Mouse (Mus musculus) midbrain, embryonic 10.5 days (tissue): ENCODE measurements around the gene C1qtnf1. TPM values are rescaled to one million over a fixed set of nuclear protein-coding genes. Genes with fewer than 3 reads are reported as not detected.

ENCODE experiments used
- DNase-seq: peaks from one replicate; pipeline ENCODE4 v3.0.0-alpha.2; 2017; ENCODE audit warnings: low spot score
- H3K27ac ChIP-seq: fragments of 300-500 bp; sonication (generic); replicated peaks from 2 replicates; pipeline ENCODE4 v1.5.1; 2016; ENCODE audit warnings: mild to moderate bottlenecking
- H3K27me3 ChIP-seq: fragments of 300-500 bp; sonication (generic); 2 replicates; pipeline ENCODE4 v1.6.1; 2016; ENCODE audit warnings: low read depth, mild to moderate bottlenecking; ENCODE audit not compliant: poor library complexity, severe bottlenecking
- H3K36me3 ChIP-seq: fragments of 300-500 bp; sonication (generic); 2 replicates; pipeline ENCODE4 v1.6.1; 2016; ENCODE audit warnings: mild to moderate bottlenecking, moderate library complexity
- H3K4me1 ChIP-seq: fragments of 300-500 bp; sonication (generic); 2 replicates; pipeline ENCODE4 v1.6.1; 2016
- H3K4me3 ChIP-seq: fragments of 300-500 bp; sonication (generic); 2 replicates; pipeline ENCODE4 v1.5.1; 2016; ENCODE audit warnings: mild to moderate bottlenecking, moderate library complexity
- H3K9me3 ChIP-seq: fragments of 300-500 bp; sonication (generic); replicated peaks from 2 replicates; pipeline ENCODE4 v1.6.1; 2016; ENCODE audit warnings: mild to moderate bottlenecking
- WGBS: fragments of 180-500 bp; shearing (Covaris S2); methylation state at CpG from one replicate; pipeline ENCODE4 v1.1.7; 2016; 5-methylcytosine and 5-hydroxymethylcytosine counted together
- polyA plus RNA-seq: library from polyadenylated mRNA; unstranded; fragments of >200 nt; fragmentation: Nextera tagmentation; extraction: Ambion mirVana; gene quantifications from 2 replicates; pipeline ENCODE4 v1.2.1, GENCODE M21; 2016

The C1qtnf1 gene
- polyA plus RNA-seq, 1 experiment from 2014 or later = 2.0 TPM

DNA sequence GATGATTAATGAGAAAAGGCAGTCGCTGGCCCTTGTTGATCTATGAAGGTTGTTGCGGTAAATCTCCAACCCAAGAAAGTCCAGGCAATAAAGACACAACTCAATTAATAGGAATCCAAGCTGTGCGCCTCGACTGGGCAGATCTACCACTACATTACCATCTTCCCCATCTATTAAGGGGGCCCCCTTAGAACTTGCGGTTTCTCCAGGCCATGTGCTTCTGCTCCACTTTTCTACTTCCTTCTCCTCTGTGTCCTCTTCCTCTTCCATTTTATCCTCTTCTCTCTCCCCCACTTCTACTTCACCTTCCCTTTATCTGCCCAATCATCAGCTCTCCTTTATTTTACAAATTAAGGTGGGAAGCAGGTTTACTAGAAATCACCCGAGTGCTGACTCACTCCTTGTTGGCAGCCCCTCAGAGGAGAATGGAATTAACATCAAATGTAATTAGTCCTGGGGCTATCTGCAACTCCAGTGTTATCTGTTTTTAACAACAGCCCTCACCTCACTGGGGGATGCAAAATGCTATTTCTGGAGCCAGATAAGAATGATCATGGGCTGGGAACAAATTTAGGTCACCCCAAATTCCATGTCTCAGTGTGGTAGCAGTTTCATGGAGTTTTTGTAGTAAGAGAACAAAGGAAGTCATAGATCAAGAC is 46.0 kb downstream of the C1qtnf1 start:
- WGBS = 84% methylated on average over 6 of the region's 6 CpGs
- no peak overlapping the region for H3K27ac ChIP-seq
- no peak overlapping the region for H3K4me3 ChIP-seq
- DNase-seq = no peak
- H3K36me3 ChIP-seq = peaks cover under 1% of the 10 kb centered on the region; the same call in 1 of the 2 replicates
- no peaks in the 10 kb centered on the region for H3K9me3 ChIP-seq
- peaks cover 33% of the 10 kb centered on the region for H3K4me1 ChIP-seq
- peaks cover 19% of the 10 kb centered on the region for H3K27me3 ChIP-seq

DNA sequence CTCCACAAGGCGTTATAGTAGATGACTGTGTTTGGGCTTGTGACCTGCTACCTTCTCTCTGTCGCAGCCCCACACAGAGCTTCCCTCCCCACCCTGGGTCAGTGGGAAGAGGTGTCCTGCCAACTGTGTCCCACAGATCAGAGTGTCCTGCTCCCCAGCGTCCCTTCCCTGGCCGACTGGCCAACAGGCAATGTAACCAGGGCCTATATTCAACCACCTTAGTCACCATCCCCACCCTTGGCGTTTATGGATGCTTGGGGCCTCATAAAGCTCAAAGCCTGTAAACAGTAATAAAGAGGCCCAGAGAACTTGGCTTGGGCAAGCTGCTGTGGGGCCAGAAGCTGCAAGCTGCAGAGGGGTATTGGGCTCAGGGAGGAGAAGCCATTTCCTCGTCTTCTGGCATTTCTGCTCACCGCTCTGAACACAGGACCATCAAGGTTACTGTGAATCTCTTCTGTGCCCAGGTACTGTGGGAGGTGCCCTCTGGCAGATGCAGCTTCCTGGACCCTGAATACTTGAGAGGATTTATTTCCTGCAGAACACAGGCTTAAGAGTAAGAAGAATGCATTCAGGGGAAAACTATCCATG is 47.6 kb downstream of the C1qtnf1 start:
- Histone ChIP-seq H3K4me3 (no peak overlapping the region), H3K27me3 (peaks cover 14% of the 10 kb centered on the region), H3K36me3 (peaks cover 8% of the 10 kb centered on the region; the same call in 1 of the 2 replicates), H3K4me1 (peaks cover 22% of the 10 kb centered on the region), H3K27ac (no peak overlapping the region), H3K9me3 (no peaks in the 10 kb centered on the region)
- DNase-seq = no peak
- 93% methylated on average over 7 of the region's 7 CpGs for WGBS

DNA sequence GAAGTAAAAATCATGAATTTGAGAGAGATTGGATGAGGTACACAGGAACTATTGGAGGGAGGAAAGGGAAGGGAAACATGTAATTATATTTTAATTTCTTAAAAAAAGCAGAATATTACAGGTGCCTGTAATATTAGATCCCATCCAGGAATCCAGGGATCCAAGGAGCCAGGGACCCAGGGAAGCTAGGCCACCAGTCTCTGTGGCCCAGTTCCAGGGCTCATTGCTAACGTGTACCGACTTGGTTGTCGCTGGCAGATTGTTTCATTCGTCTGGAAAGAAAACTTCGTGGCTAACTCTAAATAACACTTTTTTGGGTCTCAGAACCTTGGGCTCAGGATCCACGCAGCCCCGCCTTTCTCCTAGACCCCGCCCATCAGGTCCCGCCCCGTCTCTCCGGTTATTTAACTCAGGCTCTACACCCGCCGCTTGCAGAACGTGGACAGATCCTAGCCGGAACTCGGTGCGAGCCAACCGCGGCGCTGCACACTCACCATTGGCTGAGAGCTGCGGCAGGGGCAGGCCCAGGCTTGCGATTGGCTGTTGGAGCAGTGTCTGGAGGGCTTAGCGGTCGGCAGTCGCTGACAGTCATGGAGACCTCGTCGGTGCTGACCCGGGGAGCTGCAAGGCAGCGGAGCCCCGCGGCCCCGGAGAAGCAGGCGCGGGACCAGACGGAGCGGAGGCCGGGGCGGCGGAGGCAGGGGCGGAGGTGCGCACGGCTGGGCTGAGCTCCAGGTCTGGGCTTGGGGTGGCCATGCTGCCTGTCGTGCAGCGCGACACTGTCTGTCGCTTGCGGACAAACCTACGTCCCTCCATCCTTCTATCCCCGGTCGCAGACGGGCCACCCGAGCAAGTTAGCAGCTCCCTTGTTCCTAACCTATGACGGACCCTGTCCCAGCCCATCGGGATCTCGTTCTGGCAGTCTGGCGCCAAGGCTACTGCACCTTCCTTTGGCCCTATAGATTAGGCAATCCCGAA is 48.7 kb downstream of the C1qtnf1 start, which contains the start of gene Engase:
TSS of gene Engase (plus strand) at position 434 of the 978 bp plus-strand sequence.
- Histone ChIP-seq H3K27me3 (peaks cover 14% of the 10 kb centered on the region), H3K27ac (peak within 1 kb of the TSS; percentile 83), H3K36me3 (peaks cover 15% of the 10 kb centered on the region), H3K4me1 (peaks cover 20% of the 10 kb centered on the region), H3K4me3 (peak within 1 kb of the TSS; percentile 87), H3K9me3 (no peaks in the 10 kb centered on the region)
- DNase-seq = peak; percentile 97
- WGBS = under 1% methylated on average over 57 of the region's 57 CpGs

DNA sequence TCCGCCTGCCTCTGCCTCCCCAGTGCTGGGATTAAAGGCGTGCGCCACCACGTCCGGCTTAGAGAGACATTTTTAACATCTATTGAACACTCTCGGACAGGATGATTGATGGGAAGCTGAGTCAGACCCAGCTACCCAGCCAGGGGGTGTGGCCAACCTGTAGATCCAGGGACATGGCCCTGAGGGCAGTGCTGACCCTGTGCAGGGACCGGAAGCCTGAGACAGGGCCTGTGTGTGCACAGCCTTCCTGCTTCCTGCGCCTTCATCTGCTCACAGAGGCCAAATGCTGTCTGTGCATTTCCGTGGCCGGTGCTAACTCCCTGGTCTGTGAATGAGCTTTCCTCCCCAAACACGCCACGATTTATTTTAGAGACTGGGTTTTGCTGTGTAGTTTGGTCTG is 51.8 kb downstream of the C1qtnf1 start:
- 92% methylated on average over 12 of the region's 12 CpGs for WGBS
- H3K4me1 ChIP-seq = peaks cover 18% of the 10 kb centered on the region
- no peak for DNase-seq
- no peak overlapping the region for H3K4me3 ChIP-seq
- no peak overlapping the region for H3K27ac ChIP-seq
- peaks cover 42% of the 10 kb centered on the region for H3K36me3 ChIP-seq
- no peaks in the 10 kb centered on the region for H3K9me3 ChIP-seq
- H3K27me3 ChIP-seq = peaks cover 14% of the 10 kb centered on the region

DNA sequence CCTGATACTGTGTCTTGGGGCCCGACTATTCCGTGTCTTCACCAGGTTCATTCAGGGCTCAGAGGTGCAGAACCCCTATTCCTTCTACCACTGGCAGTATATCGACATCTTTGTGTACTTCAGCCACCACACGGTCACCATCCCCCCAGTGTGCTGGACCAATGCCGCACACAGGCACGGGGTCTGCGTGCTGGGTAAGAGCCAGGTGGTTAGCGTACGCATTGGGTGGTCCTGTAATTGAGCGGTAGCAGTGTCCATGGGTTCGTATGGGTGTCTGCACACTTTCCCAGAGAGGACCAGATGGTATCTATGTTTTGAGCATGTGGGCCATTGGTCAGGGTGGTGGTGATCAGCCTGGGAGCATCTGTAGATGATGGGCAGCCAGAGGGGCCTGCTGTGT is 53.2 kb downstream of the C1qtnf1 start:
- Histone ChIP-seq H3K27me3 (peaks cover 5% of the 10 kb centered on the region; the same call in 1 of the 2 replicates), H3K27ac (no peak overlapping the region), H3K4me1 (peaks cover 18% of the 10 kb centered on the region), H3K36me3 (peaks cover 57% of the 10 kb centered on the region), H3K4me3 (no peak overlapping the region), H3K9me3 (no peaks in the 10 kb centered on the region)
- WGBS = 94% methylated on average over 11 of the region's 11 CpGs
- DNase-seq = no peak

DNA sequence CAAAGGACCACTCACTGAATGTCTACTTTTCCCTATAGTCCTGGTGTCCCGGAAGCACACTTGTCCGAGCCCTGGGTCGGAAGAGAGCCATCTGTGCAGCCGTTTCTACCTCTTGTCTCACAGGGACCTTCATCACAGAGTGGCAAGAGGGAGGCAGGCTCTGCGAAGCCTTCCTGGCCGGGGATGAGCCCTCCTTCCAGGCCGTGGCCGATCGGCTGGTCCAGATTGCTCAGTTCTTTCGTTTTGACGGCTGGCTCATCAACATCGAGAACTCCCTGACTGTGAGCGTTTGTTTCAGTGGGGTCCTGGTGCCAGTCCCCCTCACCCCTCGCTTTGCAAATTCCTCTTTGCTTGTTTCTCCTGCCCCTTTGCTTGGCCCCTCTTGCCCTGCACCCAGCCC is 53.7 kb downstream of the C1qtnf1 start:
- Histone ChIP-seq H3K27ac (no peak overlapping the region), H3K9me3 (no peaks in the 10 kb centered on the region), H3K4me3 (no peak overlapping the region), H3K36me3 (peaks cover 62% of the 10 kb centered on the region), H3K4me1 (peaks cover 15% of the 10 kb centered on the region), H3K27me3 (peaks cover 5% of the 10 kb centered on the region; the same call in 1 of the 2 replicates)
- DNase-seq = no peak
- 84% methylated on average over 14 of the region's 14 CpGs for WGBS

DNA sequence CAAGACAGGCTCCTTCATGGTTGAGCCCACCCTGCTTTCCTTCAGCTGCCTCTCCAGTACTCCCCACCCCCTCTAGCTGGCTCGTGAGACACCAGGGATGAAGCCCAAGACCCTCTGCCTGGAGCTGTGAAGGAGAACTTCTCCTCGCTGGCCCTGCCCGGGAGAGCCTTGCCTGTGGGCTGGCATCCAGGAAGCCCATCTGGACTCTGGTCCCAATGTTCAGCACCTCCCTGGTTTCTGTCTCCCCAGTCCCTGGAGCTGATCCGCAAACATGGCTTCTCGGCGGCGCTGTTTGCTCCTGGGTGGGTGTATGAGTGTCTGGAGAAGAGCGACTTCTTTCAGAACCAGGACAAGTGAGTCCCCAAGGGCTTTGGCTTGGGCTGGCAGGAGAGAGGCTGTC is 56.2 kb downstream of the C1qtnf1 start:
- peaks cover 68% of the 10 kb centered on the region for H3K36me3 ChIP-seq
- no peak overlapping the region; the same call in 1 of the 2 replicates for H3K27ac ChIP-seq
- H3K9me3 ChIP-seq = no peaks in the 10 kb centered on the region
- 84% methylated on average over 8 of the region's 8 CpGs for whole genome bisulfite sequencing
- H3K4me1 ChIP-seq = 0 out of 2 replicates have a peak, but pooled peaks cover 3% of the 10 kb centered on the region
- DNase-seq = no peak
- H3K27me3 ChIP-seq = 0 out of 2 replicates have a peak, but pooled peaks cover 5% of the 10 kb centered on the region
- H3K4me3 ChIP-seq = no peak overlapping the region

DNA sequence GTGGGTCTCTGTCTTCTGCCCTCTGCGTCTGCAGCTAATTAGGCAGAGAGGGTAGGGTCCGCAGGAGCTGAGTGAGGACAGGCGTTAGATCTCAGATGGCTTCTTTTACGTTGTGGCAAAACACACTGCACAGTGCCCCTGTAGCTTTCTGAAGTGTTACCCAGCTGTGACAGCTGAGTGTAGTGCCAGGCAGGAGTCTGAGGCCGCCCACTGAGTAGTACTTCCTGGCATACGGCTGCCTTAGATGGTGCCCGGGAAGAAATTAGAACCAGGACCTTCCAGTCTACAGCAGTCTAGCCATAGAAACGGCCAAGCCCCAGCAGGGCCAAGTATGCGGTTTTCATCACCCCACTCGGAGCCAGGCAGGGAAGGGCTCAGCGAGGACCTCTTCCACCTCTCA is 57.3 kb downstream of the C1qtnf1 start:
- Histone ChIP-seq H3K9me3 (no peaks in the 10 kb centered on the region), H3K4me1 (peaks cover 6% of the 10 kb centered on the region), H3K36me3 (peaks cover 62% of the 10 kb centered on the region), H3K4me3 (no peak overlapping the region), H3K27me3 (peaks cover 17% of the 10 kb centered on the region; the same call in 1 of the 2 replicates), H3K27ac (no peak overlapping the region)
- DNase-seq = no peak
- WGBS = 79% methylated on average over 11 of the region's 11 CpGs

DNA sequence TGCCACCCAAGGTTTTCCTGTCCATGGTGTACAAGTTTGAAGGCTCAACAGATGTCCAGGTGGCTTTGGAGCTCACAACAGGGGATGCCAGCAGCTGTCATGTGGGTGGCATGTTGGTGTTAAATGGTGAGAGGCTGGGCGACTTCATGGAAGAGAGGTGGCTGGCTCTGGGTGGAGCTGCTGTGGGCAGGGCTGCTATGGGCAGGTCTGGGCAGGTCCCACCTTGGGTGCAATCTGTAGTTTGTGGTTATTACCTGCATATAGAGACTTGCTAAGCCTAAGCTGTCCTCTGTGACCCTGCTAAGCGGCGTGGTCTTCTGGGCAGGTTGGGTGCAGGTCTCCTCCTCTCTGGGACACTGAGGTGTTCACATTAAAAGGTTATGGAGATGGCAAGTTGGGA is 57.8 kb downstream of the C1qtnf1 start:
- Histone ChIP-seq H3K27me3 (peaks cover 21% of the 10 kb centered on the region; the same call in 1 of the 2 replicates), H3K4me3 (no peak overlapping the region), H3K9me3 (no peaks in the 10 kb centered on the region), H3K36me3 (peaks cover 62% of the 10 kb centered on the region), H3K27ac (no peak overlapping the region), H3K4me1 (peaks cover 10% of the 10 kb centered on the region)
- no peak for DNase-seq
- WGBS = 92% methylated on average over 3 of the region's 3 CpGs

DNA sequence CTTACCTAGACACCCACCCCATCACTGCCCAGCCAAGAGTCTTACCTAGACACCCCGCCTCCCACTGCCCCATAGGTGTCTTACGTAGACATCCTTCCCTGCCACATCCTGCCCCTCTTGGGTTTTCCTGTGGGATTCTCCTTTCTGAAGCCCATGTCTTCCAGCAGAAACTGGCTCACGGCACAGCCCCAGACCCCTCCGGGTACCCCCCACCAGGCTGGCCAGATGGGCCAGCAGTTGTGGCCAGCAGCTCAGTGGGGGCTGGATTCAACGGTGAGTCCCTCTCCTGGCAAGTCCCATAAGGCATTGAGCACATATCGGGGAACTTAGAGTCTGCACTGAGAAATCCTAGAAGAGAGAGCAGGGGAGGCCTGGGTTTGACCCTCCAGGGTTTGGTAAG is 58.3 kb downstream of the C1qtnf1 start:
- no peak overlapping the region for H3K4me3 ChIP-seq
- H3K27ac ChIP-seq = no peak overlapping the region
- peaks cover 10% of the 10 kb centered on the region for H3K4me1 ChIP-seq
- DNase-seq = no peak
- H3K9me3 ChIP-seq = no peaks in the 10 kb centered on the region
- 82% methylated on average over 6 of the region's 6 CpGs for WGBS
- peaks cover 59% of the 10 kb centered on the region for H3K36me3 ChIP-seq
- peaks cover 21% of the 10 kb centered on the region for H3K27me3 ChIP-seq

DNA sequence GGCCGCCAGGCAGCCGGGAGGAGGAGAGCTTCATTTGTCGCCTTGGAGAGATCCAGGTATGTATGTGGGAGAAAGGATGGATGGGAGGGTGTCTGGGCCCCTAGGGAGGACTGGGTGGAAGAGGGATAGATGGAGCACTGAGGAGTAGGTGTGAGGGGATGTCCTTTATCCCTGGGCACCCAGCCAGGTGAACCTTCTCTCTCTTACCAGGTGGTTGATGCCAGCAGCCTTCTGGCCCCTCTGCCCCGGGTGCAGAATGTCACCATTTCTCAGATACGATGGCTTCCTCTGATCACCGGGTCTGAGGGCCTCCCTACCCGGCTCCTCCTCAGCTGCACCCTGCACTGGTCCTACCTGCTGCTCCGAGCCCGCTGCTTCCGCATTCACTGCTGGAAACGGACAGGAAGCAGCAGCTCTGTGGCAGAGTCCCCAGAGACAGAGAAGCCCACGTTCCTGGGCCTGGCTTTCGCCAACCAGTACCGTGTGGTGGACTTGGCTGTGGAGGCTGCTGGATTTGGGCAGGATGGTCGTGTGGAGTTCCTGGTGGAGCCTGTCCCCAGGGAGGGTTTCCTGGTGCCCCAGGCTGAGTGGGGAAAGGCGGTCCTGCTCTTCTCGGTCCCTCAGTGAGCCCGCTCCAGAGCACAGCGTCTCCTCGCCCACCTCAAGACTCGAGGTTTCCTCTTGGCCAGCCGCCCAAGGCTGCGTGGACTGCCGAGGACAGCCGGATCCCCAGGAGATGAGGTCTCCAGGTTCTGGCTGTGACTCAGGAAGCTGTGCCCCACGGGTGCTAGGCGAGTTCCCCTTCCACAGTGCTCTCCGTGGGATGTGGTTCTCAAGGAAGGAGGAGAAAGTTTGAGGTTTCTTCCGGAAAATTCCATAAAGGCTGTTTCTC is 59.1 kb downstream of the C1qtnf1 start:
- DNase-seq = no peak
- WGBS = 90% methylated on average over 29 of the region's 29 CpGs
- Histone ChIP-seq H3K27me3 (peaks cover 21% of the 10 kb centered on the region), H3K27ac (no peak overlapping the region), H3K9me3 (no peaks in the 10 kb centered on the region), H3K4me3 (no peak overlapping the region), H3K36me3 (peaks cover 52% of the 10 kb centered on the region), H3K4me1 (peaks cover 11% of the 10 kb centered on the region)
